Mouse (Mus musculus): Measurements from ENCODE around the gene Odf2. TPM values are rescaled to one million over a fixed set of nuclear protein-coding genes. Genes with fewer than 3 reads are reported as not detected.

Gene Odf2
- 101 and 105 TPM in 2 replicates for polyA plus RNA-seq (2016; fragmentation: Nextera tagmentation; extraction: Ambion mirVana)

DNA sequence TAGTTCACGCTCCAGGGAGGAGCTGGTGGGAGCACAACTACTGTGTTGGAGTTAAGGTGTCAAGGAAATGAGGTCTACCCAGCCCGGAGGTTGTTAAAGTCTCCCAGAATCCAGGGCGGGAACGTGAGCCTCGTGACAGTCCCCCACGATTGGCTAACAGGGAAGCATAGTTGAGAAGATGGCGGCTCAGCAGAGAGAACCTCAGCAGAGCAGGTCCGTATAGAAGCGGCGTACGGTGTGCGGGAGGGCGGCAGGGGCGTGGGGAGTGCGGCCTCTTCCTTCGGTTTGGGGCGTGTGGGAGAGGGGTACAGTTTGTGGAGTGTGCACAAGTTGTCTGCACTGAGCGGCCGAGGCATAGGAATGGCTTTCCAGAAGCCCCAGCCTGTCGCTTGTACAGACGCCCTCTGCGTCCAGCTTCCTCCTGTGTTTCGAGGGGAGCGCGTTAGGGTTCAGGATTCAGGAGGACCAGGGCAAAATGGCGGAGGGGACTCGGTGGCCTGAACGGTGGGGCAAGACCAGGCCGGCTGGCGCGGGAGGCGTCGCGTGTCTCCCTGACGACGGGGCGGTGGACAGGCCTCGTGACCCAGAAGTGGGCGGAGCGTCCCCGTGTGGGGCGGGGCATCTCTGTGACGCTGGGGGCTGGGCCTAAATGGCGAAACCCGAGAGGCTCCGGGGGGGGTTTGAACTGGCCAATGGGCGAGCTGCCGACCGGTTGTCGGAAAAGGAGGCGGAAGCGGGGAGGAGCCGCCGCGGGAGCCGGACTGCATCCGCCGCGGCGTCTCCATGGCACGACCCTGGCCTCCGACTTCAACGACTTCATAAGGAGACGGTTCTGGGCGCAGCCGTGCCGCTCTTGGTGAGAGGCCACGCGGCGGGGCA lies at the start of gene Odf2:
Gene Odf2, plus strand, starts transcription at position 156 of the 879 bp plus-strand sequence.
- DNase-seq (ENCODE audit: low spot score) = peak; percentile 100
- Histone ChIP-seq H3K9me3 (replicated peaks) (no peaks in the 10 kb centered on the region), H3K27me3 (ENCODE audit: low read depth, poor library complexity, severe bottlenecking) (no peaks in the 10 kb centered on the region), H3K4me3 (peak within 1 kb of the TSS; percentile 90), H3K4me1 (peaks cover 18% of the 10 kb centered on the region), H3K36me3 (peaks cover 34% of the 10 kb centered on the region), H3K27ac (peak within 1 kb of the TSS; percentile 92)
- WGBS = under 1% methylated on average over 69 of the region's 70 CpGs

DNA sequence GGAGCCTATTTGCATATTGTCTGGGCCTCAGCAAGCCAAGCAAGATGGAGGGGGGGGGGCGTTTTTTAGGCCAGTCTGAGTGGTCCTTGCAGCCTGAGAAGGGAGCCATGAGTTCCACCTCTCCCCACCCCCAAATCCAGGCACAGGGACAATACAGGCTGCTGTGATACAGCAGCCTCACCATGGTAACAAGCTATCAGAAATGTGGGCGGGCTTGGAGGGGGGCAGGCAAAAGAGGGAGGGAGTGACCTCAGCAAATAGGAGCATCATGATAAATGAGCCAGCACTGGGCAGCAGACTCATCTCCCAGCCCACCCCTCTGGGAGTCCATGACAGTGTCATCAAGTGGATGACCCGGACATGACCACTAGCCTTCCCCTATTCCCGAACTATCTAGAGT lies 49.6 kb upstream of the Odf2 start:
- DNase-seq (ENCODE audit: low spot score) = no peak
- peaks cover 27% of the 10 kb centered on the region for H3K27me3 ChIP-seq (ENCODE audit: low read depth, poor library complexity, severe bottlenecking)
- no peaks in the 10 kb centered on the region for H3K4me1 ChIP-seq
- H3K27ac ChIP-seq = no peak overlapping the region
- H3K36me3 ChIP-seq = peaks cover 94% of the 10 kb centered on the region
- H3K4me3 ChIP-seq = no peak overlapping the region
- H3K9me3 ChIP-seq (replicated peaks) = no peaks in the 10 kb centered on the region
- 52% methylated on average over 4 of the region's 4 CpGs for WGBS

DNA sequence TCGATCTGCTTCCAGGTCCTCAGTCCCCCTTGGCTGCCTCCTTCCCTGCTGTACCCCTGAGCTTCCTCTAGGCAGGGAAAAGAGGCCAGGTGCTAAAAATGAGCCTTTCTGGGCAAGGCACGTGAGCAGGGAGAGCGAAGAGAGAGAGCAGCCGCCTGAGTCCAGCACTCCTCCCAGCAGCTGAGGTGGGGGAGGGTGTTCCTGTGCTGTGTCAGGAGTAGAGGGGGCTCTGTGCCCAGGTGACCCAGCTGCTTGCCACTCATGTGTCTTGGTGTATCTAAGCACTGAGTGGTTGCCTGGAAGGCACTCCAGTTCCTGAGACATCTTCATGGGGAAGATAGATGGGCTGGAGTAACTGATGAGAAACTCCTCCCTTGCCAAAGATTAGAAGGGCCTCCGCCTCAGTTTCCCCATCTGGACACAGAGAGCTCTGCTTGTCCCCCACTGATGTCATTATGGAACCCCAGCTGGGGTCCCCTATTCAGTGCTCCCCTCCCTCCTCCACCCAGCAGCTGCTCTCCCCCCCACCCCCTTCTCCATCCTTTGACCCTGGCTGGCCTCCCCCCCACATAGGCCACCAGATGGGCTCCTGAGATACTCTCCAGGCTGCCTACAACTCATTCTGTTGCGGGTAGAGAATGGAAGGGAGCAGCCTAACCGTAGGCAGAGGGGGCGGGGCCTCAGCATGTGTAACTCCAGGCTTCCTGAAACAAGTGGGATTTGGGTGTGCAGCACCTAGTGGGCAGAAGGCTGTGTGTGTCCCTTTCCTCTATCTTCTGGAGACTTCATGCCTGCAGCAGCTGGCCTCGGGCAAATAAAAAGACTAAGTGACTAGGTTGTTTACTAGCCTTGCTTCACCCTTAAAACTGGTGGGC lies 45.6 kb upstream of the Odf2 start:
- WGBS = 68% methylated on average over 9 of the region's 9 CpGs
- no peak overlapping the region for H3K4me3 ChIP-seq
- peaks cover 64% of the 10 kb centered on the region for H3K36me3 ChIP-seq
- H3K9me3 ChIP-seq (replicated peaks) = no peaks in the 10 kb centered on the region
- H3K27ac ChIP-seq = no peak overlapping the region
- peaks cover 18% of the 10 kb centered on the region for H3K4me1 ChIP-seq
- DNase-seq (ENCODE audit: low spot score) = no peak
- peaks cover 67% of the 10 kb centered on the region for H3K27me3 ChIP-seq (ENCODE audit: low read depth, poor library complexity, severe bottlenecking)

DNA sequence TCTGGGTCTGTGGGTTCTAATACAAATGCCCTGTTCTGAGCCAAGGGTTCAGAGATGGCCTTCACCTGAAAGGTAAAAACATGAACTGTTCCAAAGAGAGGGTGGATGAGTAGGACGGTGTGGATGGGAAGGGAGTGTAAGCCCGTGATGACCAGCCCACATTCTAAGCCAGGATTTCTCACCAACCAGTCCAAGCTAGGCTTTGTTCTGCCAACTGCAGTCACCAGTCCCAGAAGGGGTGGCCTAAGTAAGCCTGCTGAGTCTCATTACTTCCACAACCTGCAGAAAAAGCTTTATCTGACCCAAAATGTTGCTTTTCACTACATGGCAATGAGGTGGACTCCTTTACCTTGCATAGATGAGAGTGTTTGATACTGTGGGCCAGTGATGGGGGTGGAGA lies 44.9 kb upstream of the Odf2 start:
- no peak for DNase-seq (ENCODE audit: low spot score)
- 73% methylated on average over 2 of the region's 2 CpGs for WGBS
- H3K4me3 ChIP-seq = no peak overlapping the region
- H3K4me1 ChIP-seq = peaks cover 18% of the 10 kb centered on the region
- peaks cover 74% of the 10 kb centered on the region for H3K27me3 ChIP-seq (ENCODE audit: low read depth, poor library complexity, severe bottlenecking)
- peaks cover 57% of the 10 kb centered on the region for H3K36me3 ChIP-seq
- H3K9me3 ChIP-seq (replicated peaks) = no peaks in the 10 kb centered on the region
- no peak overlapping the region for H3K27ac ChIP-seq

DNA sequence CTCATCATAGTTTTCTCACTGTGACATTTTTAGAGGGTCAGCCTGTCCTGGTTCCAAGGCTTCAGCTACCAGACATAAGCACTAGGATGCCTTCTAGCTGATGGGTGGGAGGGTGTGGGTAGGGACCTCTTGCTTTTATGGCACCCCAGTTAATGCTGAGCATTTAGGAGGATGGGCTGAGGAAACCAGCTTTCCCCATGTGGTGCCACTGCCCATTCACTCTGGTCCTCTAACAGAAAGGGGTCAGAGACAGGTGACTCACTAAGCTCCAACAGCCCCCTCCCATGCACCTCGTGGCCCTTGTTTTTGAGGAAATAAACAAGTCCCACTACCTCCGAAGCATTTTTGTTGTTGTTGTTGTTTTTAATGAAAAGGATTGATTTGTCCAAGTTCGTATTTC lies 44.4 kb upstream of the Odf2 start:
- Histone ChIP-seq H3K4me3 (0 out of 2 replicates have a peak overlapping the region, but pooled peaks have one; percentile 49), H3K9me3 (replicated peaks) (no peaks in the 10 kb centered on the region), H3K4me1 (peaks cover 18% of the 10 kb centered on the region), H3K27ac (no peak overlapping the region), H3K27me3 (ENCODE audit: low read depth, poor library complexity, severe bottlenecking) (peaks cover 76% of the 10 kb centered on the region), H3K36me3 (peaks cover 52% of the 10 kb centered on the region)
- WGBS = 16% methylated on average over 3 of the region's 3 CpGs
- DNase-seq (ENCODE audit: low spot score) = no peak

DNA sequence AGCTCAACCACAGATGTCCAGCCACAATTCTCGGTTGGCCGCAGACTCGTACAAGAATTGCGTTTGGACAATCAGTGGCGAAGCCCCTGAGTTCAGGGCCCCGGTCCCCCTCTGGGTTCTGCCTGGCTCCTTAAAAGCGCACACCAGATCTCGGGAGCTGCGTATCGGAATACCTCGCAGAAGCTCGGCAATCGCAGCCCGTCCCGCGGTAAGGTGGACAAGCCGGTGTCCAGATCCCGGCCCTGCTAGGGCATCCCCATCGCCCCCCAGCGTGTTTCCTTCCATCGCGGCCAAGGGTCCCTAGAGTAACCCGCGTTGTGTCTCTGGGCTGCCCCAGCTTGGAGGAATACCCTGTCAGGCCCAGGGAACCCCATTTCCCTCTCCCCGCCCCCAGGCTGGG lies 43.4 kb upstream of the Odf2 start:
- peak overlapping the region; percentile 49 for H3K4me3 ChIP-seq
- DNase-seq (ENCODE audit: low spot score) = peak; percentile 56
- peaks cover 22% of the 10 kb centered on the region for H3K4me1 ChIP-seq
- no peaks in the 10 kb centered on the region for H3K9me3 ChIP-seq (replicated peaks)
- H3K27me3 ChIP-seq (ENCODE audit: low read depth, poor library complexity, severe bottlenecking) = peaks cover 76% of the 10 kb centered on the region
- peak overlapping the region; percentile 53; the same call in 1 of the 2 replicates for H3K27ac ChIP-seq
- H3K36me3 ChIP-seq = peaks cover 44% of the 10 kb centered on the region
- WGBS = 2% methylated on average over 25 of the region's 25 CpGs

DNA sequence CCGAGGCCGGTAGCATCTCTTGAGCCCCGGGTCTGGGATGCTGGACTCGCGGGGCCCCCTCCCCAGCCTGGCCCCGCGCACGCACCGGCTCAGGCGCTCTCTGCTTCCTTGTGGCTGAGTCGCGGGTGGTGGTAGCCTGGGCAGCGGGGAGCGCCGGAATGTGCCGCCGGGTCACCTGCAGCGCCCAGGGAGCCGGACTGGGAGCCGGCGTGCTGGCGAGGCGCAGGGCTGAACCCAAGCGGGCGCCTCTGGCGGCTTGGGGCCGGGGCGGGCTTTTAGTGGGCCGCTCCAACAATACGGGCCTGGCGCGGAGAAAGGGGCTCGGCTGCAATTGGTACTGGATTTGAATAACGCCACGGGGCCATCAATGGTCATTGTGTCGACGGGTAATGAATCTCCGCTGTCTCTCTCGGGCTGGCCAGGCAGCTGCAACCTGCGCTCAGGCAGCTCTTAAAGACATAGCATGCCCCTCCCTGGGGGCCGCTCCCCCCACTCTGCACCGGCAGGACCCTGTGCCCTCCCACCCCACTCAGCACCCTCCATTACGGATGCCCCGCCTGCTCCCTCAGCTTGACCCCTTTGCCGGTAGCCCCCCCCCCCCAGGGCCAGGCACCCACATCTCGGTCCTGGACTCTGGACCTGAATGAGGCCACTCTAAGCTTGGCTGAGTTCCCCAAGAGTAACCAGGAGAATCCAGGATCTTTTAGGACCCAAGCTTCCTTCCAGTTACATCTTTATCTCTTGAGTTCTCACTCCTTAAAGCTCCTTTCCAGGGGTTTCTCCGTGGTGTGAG lies 42.8 kb upstream of the Odf2 start:
- peaks cover 22% of the 10 kb centered on the region for H3K4me1 ChIP-seq
- peak overlapping the region; percentile 49 for H3K4me3 ChIP-seq
- peaks cover 76% of the 10 kb centered on the region for H3K27me3 ChIP-seq (ENCODE audit: low read depth, poor library complexity, severe bottlenecking)
- peak overlapping the region; percentile 53; the same call in 1 of the 2 replicates for H3K27ac ChIP-seq
- H3K36me3 ChIP-seq = peaks cover 37% of the 10 kb centered on the region
- H3K9me3 ChIP-seq (replicated peaks) = no peaks in the 10 kb centered on the region
- 2% methylated on average over 47 of the region's 47 CpGs for WGBS
- DNase-seq (ENCODE audit: low spot score) = peak; percentile 64

DNA sequence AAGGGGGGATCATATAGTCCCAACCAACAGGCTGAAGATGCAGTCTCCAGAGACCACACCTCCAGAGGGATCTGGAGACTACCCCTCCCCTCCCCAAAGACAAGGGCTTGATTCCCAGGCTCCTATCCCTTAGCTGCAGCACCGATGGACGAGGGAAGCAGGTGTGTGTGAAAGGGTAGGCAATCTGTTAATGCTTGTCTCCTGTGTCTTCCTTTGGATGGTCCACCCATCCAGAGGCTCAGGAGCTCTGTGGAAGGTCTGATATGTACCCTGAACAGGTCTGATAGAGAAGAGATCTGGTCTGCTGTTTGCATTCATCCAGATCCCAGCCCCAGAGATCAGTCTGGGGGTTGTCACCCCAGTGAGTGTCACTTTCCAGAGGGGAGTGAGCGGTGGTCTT lies 42.1 kb upstream of the Odf2 start:
- no peaks in the 10 kb centered on the region for H3K9me3 ChIP-seq (replicated peaks)
- peaks cover 22% of the 10 kb centered on the region for H3K4me1 ChIP-seq
- DNase-seq (ENCODE audit: low spot score) = no peak
- H3K27ac ChIP-seq = no peak overlapping the region
- no peak overlapping the region for H3K4me3 ChIP-seq
- peaks cover 31% of the 10 kb centered on the region for H3K36me3 ChIP-seq
- WGBS = 45% methylated on average over 3 of the region's 3 CpGs
- peaks cover 75% of the 10 kb centered on the region for H3K27me3 ChIP-seq (ENCODE audit: low read depth, poor library complexity, severe bottlenecking)

DNA sequence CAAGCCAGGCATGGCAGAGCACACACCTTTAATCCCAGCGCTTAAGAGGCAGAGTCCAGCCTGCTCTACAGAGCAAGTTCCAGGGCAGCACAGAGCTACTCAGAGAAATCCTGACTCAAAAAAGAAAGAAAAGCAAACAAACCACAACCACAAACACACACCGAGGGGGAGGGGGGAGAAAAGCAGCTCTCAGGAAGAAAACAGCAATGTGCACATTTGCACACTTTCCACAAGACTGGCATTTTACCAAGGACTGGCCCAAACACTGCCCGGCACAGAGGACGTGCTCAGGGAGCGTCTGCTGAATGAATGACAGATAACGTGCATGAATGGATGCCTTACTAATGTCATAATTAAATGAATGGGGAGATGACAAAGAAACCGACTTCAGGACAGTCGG lies 40.0 kb upstream of the Odf2 start:
- peaks cover 10% of the 10 kb centered on the region for H3K36me3 ChIP-seq
- no peak overlapping the region for H3K27ac ChIP-seq
- H3K27me3 ChIP-seq (ENCODE audit: low read depth, poor library complexity, severe bottlenecking) = peaks cover 54% of the 10 kb centered on the region
- WGBS = 87% methylated on average over 8 of the region's 8 CpGs
- H3K4me3 ChIP-seq = no peak overlapping the region
- no peaks in the 10 kb centered on the region for H3K9me3 ChIP-seq (replicated peaks)
- DNase-seq (ENCODE audit: low spot score) = no peak
- H3K4me1 ChIP-seq = peaks cover 22% of the 10 kb centered on the region

DNA sequence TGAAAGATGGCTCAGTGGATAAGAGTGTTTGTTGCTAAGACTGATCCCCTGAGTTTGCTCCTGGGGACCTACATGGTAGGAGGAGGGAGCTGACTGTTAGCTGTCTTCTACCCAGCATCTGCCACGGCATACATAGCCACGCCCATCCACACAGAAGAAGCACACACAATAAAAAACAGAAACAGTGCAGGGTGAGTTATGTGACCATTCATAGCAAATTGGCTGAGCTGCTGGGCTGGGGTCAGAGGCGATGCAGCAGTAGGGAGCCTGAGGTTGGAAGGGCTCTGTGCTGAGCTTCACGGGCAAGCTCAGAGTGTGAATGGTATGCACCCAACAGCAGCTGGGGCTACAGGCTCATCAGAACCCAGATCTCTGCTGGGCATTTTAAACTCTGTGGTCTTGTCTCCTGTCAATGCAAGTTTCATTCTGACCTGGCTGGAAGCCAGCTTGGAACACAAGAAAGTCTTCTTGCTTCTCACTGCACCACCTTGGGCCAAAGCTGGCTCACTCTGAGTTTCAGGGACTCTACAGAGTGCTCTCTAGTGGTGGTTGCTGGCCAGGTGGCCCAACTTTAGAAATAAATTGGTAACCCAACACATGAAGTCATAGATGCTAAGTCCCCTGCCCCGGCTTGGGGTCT lies 39.1 kb upstream of the Odf2 start:
- 63% methylated on average over 5 of the region's 5 CpGs for WGBS
- no peak for DNase-seq (ENCODE audit: low spot score)
- Histone ChIP-seq H3K27me3 (ENCODE audit: low read depth, poor library complexity, severe bottlenecking) (peaks cover 48% of the 10 kb centered on the region), H3K4me1 (peaks cover 20% of the 10 kb centered on the region), H3K9me3 (replicated peaks) (no peaks in the 10 kb centered on the region), H3K27ac (no peak overlapping the region), H3K36me3 (0 out of 2 replicates have a peak, but pooled peaks cover 3% of the 10 kb centered on the region), H3K4me3 (no peak overlapping the region)

DNA sequence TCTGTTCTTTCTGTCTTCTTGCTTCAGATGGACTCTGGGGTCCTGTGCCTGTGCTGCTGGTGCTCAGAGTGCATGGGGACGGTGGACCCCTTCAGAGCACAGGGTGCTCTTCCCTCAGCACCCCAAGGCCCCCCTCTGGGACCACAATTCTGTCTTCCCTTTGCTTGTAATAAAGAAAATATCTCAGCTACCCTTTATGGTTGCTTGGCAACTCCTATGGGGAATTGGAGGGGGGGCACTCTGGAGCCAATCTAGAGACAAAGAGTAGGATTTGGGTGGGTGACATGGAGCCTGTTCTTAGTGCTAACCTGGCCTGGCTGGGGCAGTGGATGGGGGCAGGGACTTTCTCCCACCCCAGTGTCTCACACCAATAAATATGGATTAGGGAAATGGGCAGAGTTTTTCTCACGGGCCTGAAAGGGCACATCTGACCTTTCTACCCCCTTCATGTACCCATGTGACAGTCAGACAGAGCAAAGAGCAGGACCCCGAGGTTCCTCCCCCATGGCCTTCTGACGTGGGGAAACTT lies 36.0 kb upstream of the Odf2 start:
- H3K27ac ChIP-seq = no peak overlapping the region

DNA sequence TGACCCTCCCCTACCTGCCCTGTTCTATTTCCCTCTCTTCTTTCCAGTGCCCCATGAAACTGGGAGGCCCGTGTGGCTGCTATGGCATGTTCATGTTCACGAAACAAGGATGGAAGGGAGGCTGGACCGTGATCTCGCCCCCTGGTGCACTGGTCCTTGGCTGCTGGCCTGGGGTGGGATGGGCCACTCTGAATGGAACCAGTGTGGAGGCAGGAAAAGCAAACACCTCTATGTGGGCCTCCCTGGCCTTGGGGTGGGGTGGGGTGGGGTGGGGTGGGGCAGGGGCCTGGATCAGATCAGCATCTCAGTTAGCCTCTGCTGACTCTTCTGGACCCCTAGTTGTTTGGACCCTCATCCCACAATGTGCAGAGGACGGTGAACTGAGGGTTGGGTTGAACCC lies 35.3 kb upstream of the Odf2 start:
- 85% methylated on average over 5 of the region's 5 CpGs for WGBS
- Histone ChIP-seq H3K27me3 (ENCODE audit: low read depth, poor library complexity, severe bottlenecking) (peaks cover 40% of the 10 kb centered on the region), H3K9me3 (replicated peaks) (no peaks in the 10 kb centered on the region), H3K27ac (no peak overlapping the region), H3K36me3 (no peaks in the 10 kb centered on the region), H3K4me1 (peaks cover 13% of the 10 kb centered on the region), H3K4me3 (no peak overlapping the region)
- no peak for DNase-seq (ENCODE audit: low spot score)

More for the DNA sequence above, 36.0 kb upstream of the Odf2 start:
- Histone ChIP-seq H3K9me3 (replicated peaks) (no peaks in the 10 kb centered on the region), H3K36me3 (no peaks in the 10 kb centered on the region), H3K27me3 (ENCODE audit: low read depth, poor library complexity, severe bottlenecking) (peaks cover 43% of the 10 kb centered on the region), H3K4me1 (peaks cover 13% of the 10 kb centered on the region), H3K4me3 (no peak overlapping the region)
- DNase-seq (ENCODE audit: low spot score) = no peak
- WGBS = 52% methylated on average over 4 of the region's 4 CpGs

Measured in limb, embryonic 10.5 days (tissue).